Mouse (Mus musculus) liver, embryonic 16.5 days (tissue): ENCODE measurements around the gene Map3k3. TPM values are rescaled to one million over a fixed set of nuclear protein-coding genes. Genes with fewer than 3 reads are reported as not detected.
A peak's percentile ranks its signal among the peaks of the same experiment; 100 is the strongest.

ENCODE experiments used
- ATAC-seq: fragments of 200-750 bp; cut with Nextera tagmentation; 2 replicates; pipeline ENCODE4 v1.8.0; 2017; ENCODE audit warnings: low read depth, mild to moderate bottlenecking, moderate number of reproducible peaks, moderate library complexity
- H3K27ac ChIP-seq: fragments of 300-500 bp; sonication (generic); 2 replicates; pipeline ENCODE4 v1.5.1; 2014; ENCODE audit warnings: mild to moderate bottlenecking, low read length
- H3K27me3 ChIP-seq: fragments of 300-500 bp; sonication (generic); 2 replicates; pipeline ENCODE4 v1.6.1; 2014; ENCODE audit warnings: low read depth, low read length, mixed read lengths; ENCODE audit not compliant: control insufficient read depth, insufficient read depth
- H3K36me3 ChIP-seq: fragments of 300-500 bp; sonication (generic); 2 replicates; pipeline ENCODE4 v1.6.1; 2014; ENCODE audit warnings: mild to moderate bottlenecking; ENCODE audit not compliant: control insufficient read depth, insufficient read depth
- H3K4me1 ChIP-seq: fragments of 300-500 bp; sonication (generic); 2 replicates; pipeline ENCODE4 v1.6.1; 2014; ENCODE audit warnings: low read depth, low read length, mixed read lengths; ENCODE audit not compliant: control insufficient read depth
- H3K4me2 ChIP-seq: fragments of 300-500 bp; sonication (generic); 2 replicates; pipeline ENCODE4 v1.6.1; 2014; ENCODE audit warnings: low read depth, low read length, mixed read lengths
- H3K4me3 ChIP-seq: fragments of 300-500 bp; sonication (generic); 2 replicates; pipeline ENCODE4 v1.5.1; 2014; ENCODE audit warnings: low read depth, mild to moderate bottlenecking, low read length
- H3K9ac ChIP-seq: fragments of 300-500 bp; sonication (generic); 2 replicates; pipeline ENCODE4 v1.6.1; 2014; ENCODE audit warnings: low read depth, low read length
- H3K9me3 ChIP-seq: fragments of 300-500 bp; sonication (generic); replicated peaks from 2 replicates; pipeline ENCODE4 v1.6.1; 2016; ENCODE audit warnings: low read length; ENCODE audit not compliant: control insufficient read depth
- WGBS: fragments of 180-500 bp; shearing (Covaris S2); extraction: QIAGEN DNeasy Blood & Tissue Kit; methylation state at CpG from one replicate; pipeline ENCODE4 v1.1.7; 2014; ENCODE audit not compliant: insufficient replicate concordance; 5-methylcytosine and 5-hydroxymethylcytosine counted together
- polyA plus RNA-seq: library from polyadenylated mRNA; unstranded; fragments of >200 nt; fragmentation: Nextera tagmentation; extraction: Ambion mirVana; gene quantifications from 2 replicates; pipeline ENCODE4 v1.2.1, GENCODE M21; 2015

Gene Map3k3
- polyA plus RNA-seq, 1 experiment from 2014 or later = 3.6 TPM

- H3K27me3 ChIP-seq = no peaks in the 10 kb centered on the region
- no peak overlapping the region for H3K9ac ChIP-seq
- WGBS = 59% methylated on average over 19 of the region's 19 CpGs
- ATAC-seq = peak; percentile 45; the same call in 1 of the 2 replicates
- H3K4me1 ChIP-seq = peaks cover 18% of the 10 kb centered on the region
- H3K27ac ChIP-seq = 0 out of 2 replicates have a peak overlapping the region, but pooled peaks have one; percentile 26
- H3K36me3 ChIP-seq = peaks cover 26% of the 10 kb centered on the region
- no peaks in the 10 kb centered on the region for H3K9me3 ChIP-seq
- H3K4me2 ChIP-seq = no peak overlapping the region
- no peak overlapping the region for H3K4me3 ChIP-seq
Observed at GRCm38 (mm10) chr11:106201337-106202122, 117.1 kb downstream of the Map3k3 start.

- Histone ChIP-seq H3K27me3 (no peaks in the 10 kb centered on the region), H3K4me1 (peaks cover 18% of the 10 kb centered on the region), H3K9ac (no peak within 1 kb of the TSS), H3K9me3 (no peaks in the 10 kb centered on the region), H3K4me3 (no peak within 1 kb of the TSS), H3K36me3 (peaks cover 31% of the 10 kb centered on the region), H3K27ac (0 out of 2 replicates have a peak within 1 kb of the TSS, but pooled peaks have one; percentile 26), H3K4me2 (no peak within 1 kb of the TSS)
- no peak for ATAC-seq
- 42% methylated on average over 5 of the region's 5 CpGs for WGBS
Observed at GRCm38 (mm10) chr11:106202123-106202465, 117.7 kb downstream of the Map3k3 start, which contains the start of gene Strada. Strada (minus strand) TSS chr11:106202168.

Other genes starting within 250 kb of the Map3k3 start
- 0.79 and 1.1 TPM in 2 replicates for gene Cyb561, start 131.3 kb upstream of the Map3k3 start, polyA plus RNA-seq
- 0.06 and 0.24 TPM in 2 replicates for gene Ace, start 116.7 kb upstream of the Map3k3 start, polyA plus RNA-seq
- gene Ace3, start 89.9 kb upstream of the Map3k3 start, polyA plus RNA-seq = not detected in 2 replicates
- gene Kcnh6, start 76.5 kb upstream of the Map3k3 start, polyA plus RNA-seq = 0.05 and 0.08 TPM in 2 replicates
- gene Dcaf7, start 47.7 kb upstream of the Map3k3 start, polyA plus RNA-seq = 25.1 and 27.5 TPM in 2 replicates
- 5.6 and 6.4 TPM in 2 replicates for gene Taco1, start 18.6 kb upstream of the Map3k3 start, polyA plus RNA-seq
- gene Gm10840, start 76.2 kb downstream of the Map3k3 start, polyA plus RNA-seq = not detected in 2 replicates
- 76.8 and 79.6 TPM in 2 replicates for gene Limd2, start 76.2 kb downstream of the Map3k3 start, polyA plus RNA-seq
- 7.3 and 7.6 TPM in 2 replicates for gene Strada, start 117.6 kb downstream of the Map3k3 start, polyA plus RNA-seq
- gene Ccdc47, start 131.7 kb downstream of the Map3k3 start, polyA plus RNA-seq = 42.3 and 44.2 TPM in 2 replicates
- 22.7 and 24.7 TPM in 2 replicates for gene Ddx42, start 132.3 kb downstream of the Map3k3 start, polyA plus RNA-seq
- gene Ftsj3, start 171.5 kb downstream of the Map3k3 start, polyA plus RNA-seq = 25.2 and 27.0 TPM in 2 replicates
- 113 and 118 TPM in 2 replicates for gene Psmc5, start 171.5 kb downstream of the Map3k3 start, polyA plus RNA-seq
- 19.4 and 19.5 TPM in 2 replicates for gene Smarcd2, start 188.4 kb downstream of the Map3k3 start, polyA plus RNA-seq
- gene Tcam1, start 192.1 kb downstream of the Map3k3 start, polyA plus RNA-seq = 0.13 and 0.16 TPM in 2 replicates
- gene Gh, start 217.3 kb downstream of the Map3k3 start, polyA plus RNA-seq = not detected in 2 replicates
- gene Cd79b, start 230.1 kb downstream of the Map3k3 start, polyA plus RNA-seq = 11.3 and 12.3 TPM in 2 replicates